Mouse (Mus musculus): ENCODE measurements around the gene Fxyd2.

Gene Fxyd2

DNA sequence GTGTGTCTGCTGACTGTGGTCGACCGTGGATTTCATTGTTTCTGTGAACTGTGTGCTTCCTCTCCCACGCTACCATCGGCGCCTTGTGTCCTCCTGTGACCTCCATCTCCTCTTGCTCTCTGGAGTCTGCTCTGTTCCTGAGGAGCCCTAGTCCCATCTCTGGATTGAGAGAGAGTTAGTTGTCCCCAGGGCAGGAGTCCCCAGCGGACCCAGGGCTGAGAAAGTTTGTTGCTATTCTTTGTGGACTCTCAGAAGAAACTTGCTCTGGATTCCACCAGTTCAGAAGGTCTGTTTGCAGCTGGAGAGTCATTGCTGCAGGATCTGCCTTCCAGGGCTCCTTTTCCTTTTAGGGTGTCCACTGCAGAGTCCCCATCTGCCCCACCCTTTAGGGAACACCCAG, 4.3 kb upstream of the Fxyd2 start:
- DNase-seq = no peak

DNA sequence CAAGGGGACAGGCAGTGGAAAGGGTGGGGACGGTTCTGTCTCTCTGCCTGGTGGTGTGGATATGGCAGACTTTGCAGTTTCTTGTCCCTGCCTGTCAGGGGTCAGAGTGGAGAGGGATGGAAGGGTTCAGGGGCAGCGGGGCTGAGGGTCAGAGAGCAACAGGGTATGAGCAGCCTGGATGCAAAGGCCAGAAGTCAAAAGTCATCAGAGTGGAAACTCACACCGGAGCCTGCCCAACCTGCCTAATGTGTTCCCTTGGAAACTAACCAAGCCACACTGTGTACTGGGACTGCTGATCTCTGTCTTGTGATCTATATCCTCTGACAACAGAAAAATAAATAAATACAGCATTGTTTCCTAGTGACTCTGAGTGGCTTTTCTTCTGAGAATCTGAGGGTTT, 3.7 kb upstream of the Fxyd2 start:
- no peak for DNase-seq

DNA sequence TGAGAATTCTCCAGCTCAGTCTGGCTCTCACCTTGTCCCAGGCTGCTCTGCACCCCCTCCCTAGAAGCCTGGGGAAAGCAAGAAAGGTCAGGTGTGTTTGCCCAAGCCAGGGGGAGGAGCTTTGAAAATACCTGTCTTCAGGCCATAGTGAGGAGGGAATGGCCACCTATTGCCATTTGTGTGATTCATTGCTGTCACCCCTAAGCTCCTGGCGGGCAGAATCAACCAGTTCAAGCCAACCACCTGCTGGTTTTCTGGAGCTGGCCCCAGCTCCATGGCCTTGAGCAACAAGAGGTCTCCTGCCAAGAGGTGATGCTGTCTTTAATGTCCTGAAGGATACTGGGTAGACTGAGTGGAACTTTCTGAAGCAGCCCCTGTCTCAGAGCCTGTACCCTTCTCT, 1.1 kb upstream of the Fxyd2 start:
- no peak for DNase-seq

GRCm38 (mm10) chr9:45401851-45402250, 2.4 kb downstream of the Fxyd2 start:
- no peak for DNase-seq

DNA sequence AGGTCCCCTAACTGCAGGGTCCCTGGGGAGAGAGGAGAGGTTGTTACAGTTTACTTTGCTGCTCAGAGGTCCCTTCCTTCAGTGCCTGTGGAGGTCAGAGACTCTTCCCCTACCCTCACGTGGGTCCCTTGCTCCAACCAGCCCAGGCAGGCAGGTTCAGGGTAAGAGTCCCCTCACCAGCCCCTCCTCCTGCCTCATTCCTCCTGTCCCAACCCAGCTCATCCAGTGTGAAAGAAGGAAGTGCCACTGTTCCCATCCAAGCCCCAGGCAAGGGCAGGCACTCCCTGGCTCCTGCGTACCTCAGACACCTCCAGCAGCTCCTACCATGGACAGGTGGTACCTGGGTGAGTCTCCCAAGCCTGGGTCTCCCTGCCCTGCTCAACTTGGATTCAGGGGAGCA, 3.5 kb downstream of the Fxyd2 start:
- no peak for DNase-seq

GRCm38 (mm10) chr9:45405694-45406093, 6.2 kb downstream of the Fxyd2 start:
- DNase-seq = no peak

DNA sequence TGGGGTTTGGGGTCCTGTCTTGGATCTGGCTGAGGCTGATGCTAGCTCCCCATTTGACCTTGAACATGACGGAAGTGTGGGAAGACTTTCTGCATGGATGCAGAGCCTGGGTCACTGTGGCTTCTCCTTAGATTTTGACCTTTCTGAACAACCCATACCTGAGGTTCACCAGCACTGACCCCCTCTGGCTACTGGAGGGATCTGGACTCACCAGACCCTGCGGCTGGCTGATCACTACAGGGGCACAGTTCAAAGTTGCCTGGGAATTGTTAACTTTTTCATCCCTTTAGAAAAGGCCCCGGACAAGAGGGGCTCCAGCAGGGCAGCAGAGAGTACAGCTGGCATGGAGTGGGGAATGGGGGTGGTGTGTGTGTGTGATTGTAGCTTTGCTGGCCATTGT, 7.3 kb downstream of the Fxyd2 start:
- no peak for DNase-seq

GRCm38 (mm10) chr9:45407706-45408675, 8.5 kb downstream of the Fxyd2 start:
- peak; percentile 78 for DNase-seq

DNA sequence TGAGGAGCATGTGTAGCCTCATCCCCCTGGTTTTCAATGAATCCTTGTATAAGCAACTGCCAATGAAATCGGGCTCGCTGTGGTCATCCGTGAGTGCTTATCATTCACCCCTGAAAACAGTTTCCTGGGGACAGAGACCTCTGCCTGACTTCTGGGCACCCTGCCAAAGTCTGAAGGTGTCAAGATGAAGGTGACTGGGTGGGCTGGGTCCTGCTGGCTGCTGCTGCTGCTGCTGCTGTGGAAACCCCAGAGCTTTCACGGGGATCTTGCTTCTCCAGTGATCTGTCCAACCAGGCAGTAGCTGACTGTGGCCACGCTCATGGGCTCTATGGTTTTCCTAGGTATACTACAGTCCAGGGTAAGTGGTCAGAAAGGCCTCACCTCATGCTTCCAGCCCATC, 10.7 kb downstream of the Fxyd2 start:
- DNase-seq = no peak

GRCm38 (mm10) chr9:45410614-45411013, 11.1 kb downstream of the Fxyd2 start:
- no peak for DNase-seq

GRCm38 (mm10) chr9:45411111-45411510, 11.6 kb downstream of the Fxyd2 start:
- no peak for DNase-seq

DNA sequence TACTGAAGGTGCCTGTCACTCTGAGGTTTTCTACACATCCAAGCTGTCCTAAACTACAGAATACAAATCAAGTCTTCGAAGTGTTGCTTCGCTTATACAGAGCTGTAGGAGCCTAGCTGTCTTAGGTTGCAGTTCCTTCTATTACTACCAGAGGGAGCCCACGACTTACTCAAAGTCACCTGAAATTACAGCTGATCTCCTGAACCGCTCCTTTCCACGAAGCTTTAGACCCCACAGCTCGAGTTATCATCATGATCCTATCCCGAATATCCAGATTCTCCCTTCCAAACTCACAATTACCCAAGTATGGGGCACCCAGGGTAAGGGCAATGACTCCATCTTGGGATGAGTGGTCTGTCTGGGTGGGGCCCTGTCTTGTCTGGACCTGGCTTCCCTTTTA, 12.3 kb downstream of the Fxyd2 start:
- peak; percentile 32 for DNase-seq

GRCm38 (mm10) chr9:45412287-45412686, 12.8 kb downstream of the Fxyd2 start:
- peak; percentile 83 for DNase-seq

DNA sequence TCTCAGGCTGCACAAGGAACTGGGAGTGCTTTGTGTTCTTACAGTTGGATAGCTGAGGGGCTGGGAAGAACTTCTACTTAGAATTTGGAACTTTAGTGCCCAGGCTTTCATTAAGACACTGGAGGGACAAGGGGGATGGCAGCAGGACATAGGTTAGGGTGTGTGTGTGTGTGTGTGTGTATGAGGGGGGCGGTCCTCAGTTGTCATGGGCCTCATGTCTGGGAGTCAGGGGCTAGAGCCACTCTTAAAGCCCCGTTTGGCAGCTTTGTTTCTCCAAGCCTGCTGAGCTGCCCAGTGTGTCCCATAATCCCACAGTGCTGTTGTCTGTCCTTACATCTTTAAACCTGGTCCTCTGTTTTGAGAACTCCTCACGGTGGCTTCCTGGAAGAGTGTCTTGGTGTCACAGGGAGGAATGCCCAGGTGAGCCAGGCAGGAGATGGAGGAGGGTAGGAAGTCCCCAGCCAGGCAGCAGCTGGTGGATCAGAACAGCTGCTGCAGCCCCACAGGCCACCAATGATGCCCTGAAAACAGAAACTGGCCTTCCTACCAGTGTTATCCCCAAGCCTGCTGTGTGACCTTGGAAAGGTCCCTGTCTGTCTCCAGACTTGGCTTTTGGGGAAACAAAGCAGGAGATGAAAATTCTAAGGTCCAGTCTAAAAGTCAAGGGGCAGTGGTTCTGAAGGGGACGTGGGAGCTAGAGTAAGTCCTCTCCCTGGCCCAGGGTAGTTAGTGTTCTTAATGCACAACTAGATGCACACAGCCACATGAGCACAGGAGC, 13.4 kb downstream of the Fxyd2 start:
- DNase-seq = no peak

DNA sequence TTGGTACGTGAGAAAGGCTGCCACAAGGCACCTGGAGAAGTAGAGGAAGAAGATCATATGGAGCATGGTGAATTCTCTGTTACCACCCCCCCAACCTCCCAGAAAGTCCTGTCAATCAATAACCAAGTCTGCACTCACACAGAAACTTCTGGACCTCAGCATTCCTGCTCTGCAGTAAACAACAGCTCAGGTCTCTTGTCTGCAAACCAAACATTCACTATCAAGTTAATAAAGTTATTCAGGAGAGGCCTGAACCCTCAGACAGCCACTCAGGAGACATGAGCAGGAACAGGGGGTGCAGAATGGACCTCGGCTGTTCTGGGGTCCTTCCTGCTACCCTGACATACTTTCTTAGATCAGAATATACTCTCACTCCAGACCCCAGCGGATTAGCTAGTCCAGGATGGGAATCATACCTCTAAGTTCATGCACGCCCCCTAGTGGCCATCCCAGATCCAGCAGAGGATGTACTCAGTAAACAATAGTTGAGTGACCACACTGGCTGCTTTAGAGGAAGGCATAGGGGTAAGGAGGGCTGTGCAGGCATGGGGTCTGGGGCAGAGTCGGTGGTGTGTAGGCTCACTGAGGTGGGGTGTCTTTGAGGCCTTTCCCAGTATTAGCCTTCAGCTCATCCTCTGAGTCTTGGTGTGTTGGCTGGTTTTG, 14.1 kb downstream of the Fxyd2 start:
- no peak for DNase-seq

GRCm38 (mm10) chr9:45415912-45416311, 16.4 kb downstream of the Fxyd2 start:
- DNase-seq = peak; percentile 71

DNA sequence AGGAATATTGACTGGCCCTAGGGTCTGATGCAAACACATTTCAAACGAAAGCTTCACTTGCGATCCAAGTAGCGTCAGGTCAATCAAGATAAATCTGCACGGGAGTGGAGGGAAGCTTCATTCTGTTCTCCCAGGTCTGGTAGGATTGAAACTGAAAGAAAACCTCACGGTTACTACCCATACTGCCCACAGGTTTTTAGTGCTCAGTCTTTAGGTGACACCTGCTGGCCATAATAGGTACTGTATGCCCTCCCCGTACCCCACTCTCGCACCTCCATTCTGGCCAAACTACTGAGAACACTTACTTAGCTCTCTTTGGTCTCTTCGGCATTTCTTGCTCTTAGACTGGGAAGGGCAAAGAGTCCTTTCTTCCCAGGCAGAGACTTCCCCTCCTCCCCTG, 17.8 kb downstream of the Fxyd2 start:
- no peak for DNase-seq

DNA sequence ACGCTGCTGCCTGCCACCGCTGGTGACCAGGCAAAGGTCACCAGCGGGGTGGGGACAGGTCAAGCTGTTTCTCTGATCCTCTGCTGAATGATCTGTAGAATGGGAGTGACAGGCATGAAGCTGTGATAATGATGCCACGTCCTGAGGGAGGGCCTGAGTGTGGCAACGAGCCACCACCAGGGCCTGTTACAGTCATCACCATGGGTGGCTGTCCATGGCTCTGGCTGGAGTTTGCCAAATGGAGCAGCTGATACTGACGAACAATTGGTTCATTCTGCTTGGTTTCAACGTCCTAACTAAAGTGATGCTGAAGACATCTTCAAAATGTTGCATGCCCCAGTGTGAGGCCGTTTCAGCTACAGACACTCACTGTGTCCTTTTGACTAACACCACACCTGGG, 18.8 kb downstream of the Fxyd2 start:
- DNase-seq = no peak

GRCm38 (mm10) chr9:45421209-45421608, 21.7 kb downstream of the Fxyd2 start:
- no peak for DNase-seq

DNA sequence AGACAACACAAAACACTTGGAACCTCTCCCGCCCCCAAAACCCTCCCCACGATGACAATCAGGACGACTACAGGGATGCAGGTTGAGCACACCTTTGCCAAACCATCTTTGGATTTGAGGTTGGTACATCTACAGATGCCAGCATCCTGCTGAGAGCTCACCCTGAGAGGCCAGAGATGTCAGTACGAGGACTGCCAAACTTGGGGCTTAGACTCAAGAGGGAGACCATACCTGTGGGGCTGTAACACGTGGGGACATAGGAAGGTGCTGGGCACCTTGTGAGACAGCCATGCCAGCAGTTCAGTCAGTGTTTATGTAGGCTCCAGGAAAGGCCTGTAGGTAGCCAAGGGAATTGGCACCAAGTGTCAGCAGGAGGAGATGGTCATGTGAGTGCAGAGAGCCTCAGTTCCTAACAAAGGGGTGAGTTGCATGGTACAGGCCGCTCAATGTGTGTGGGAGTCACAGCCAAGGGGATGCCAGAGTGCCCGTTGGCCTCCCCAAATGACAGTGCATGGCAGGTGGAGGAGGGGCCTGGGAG, 23.4 kb downstream of the Fxyd2 start:
- no peak for DNase-seq

- no peak for DNase-seq
Observed at GRCm38 (mm10) chr9:45426456-45426855, 27.0 kb downstream of the Fxyd2 start, which contains the start of gene Dscaml1. Gene Dscaml1 (plus strand): TSS chr9:45426628.

- no peak for DNase-seq
Observed at GRCm38 (mm10) chr9:45429392-45429791, 29.9 kb downstream of the Fxyd2 start.
